Mouse (Mus musculus): Measurements from ENCODE around the gene Zfp777.

Gene Zfp777

DNA sequence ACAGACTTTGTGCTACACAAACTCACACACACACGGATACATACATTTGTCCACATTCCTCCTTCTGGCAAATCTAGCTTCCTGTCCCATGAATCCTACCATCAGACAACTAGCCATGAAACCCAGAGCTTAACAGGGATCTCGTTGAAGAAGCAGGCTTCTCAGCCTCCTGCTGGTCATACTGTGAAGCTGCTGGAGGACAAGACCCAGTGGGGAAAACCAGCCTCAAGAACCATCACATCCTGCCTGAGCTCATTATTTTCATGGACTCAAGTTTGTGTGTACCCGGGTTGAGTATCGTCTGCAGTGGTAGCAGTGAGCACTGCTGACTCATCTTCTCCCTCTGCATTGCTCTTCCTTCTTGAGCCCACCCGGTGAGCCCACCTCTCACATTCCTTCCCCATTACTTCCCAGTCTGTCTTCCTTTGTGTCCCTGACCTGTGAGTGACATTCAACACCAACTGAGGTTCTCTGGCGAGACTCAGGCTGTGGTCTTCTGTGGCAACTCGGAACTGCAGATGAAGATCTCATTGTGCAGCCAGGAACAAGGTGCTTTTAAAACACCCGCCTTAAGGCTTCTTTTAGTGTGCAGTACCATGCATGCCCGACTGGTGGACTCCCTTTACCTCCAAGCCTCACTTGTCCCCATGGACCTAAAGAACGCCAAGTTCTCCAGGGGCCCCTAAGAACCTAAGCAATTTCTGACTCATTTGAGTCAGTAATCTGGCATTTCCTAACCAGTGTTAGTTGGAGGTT lies 22.6 kb downstream of the Zfp777 start:
- no peak for DNase-seq

DNA sequence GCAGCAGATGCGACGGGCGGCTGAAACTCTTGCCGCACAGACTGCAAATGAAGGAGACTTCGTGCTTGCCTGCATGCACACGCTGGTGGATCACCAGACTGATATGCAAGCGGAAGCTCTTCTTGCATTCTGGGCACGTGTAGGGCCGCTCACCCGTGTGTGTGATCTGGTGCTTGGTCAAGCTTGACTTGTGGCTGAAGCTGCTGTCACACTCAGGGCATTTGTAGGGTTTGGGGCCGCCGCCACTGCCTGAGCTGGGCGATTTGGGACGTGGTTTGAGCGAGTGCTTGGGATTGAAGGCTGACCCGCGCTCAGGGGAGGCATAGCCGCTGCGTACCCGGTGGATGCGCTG lies 23.7 kb downstream of the Zfp777 start:
- DNase-seq: no peak

GRCm38 (mm10) chr6:48024330-48024993 lies 24.2 kb downstream of the Zfp777 start:
- no peak for DNase-seq

DNA sequence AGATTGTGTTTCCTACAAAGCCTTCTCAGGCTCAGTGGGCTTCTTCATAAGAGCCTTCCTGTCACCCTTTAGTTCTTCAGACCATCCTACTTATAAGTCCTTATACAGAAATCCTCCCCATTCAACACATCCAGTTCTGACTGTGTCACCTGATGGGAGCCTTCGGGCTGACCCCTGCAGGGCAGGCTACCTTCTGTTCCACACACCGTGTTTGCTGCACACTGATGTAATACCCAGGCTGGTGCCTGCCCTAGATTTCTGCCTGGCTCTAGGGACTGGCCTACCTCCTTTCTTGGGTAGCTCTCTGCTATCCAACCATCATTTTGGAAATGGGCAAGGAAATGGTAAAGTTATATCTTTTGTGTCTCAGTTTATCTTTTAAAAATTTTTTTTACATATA lies 26.0 kb downstream of the Zfp777 start:
- DNase-seq: no peak

DNA sequence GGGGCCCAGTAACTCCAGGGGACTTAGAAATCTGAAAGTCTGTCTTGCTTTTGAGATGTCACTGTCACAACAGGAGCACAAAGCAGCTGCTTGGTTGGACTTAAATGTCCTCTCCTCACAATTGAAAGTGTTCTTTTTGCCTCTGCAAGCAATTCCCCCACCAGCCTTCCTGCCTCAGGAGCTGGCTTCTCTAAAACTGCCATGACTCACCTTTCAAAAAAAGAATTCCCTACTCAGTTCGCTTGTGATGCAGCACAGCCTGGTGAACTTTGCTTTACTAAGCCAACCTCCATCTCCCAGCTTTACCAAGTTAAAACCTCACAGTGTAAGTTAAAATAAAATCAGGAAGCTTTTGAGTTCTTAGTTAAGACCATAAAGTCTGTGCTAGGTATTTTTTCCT lies 27.0 kb downstream of the Zfp777 start:
- no peak for DNase-seq

GRCm38 (mm10) chr6:48020006-48020405 lies 28.7 kb downstream of the Zfp777 start:
- no peak for DNase-seq

- DNase-seq: no peak
Observed at GRCm38 (mm10) chr6:48016841-48017240, 31.9 kb downstream of the Zfp777 start.

DNA sequence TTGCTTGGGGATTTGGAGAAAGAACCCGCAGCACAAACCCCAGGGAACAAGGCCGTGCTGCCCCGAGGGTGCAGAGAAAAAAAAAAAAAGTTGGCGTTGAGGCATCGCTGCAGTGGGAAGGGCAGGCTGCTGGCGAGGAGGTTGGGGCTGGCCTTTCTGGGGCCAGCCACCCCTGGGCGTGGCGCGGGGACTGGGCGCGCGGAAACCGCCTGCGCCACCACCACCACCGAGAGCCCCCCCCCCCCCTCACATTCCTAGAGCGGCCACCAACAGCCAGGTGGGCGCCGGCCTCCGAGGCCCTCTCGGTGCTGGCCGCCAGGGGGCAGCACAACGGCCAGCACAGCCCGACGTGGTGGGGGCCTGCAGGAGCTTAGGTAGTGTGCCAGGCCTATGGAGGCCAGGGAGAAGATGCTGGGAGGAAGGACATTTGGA lies 32.6 kb downstream of the Zfp777 start:
- peak; percentile 63 for DNase-seq

- DNase-seq: no peak
Observed at GRCm38 (mm10) chr6:48010727-48011126, 38.0 kb downstream of the Zfp777 start.

DNA sequence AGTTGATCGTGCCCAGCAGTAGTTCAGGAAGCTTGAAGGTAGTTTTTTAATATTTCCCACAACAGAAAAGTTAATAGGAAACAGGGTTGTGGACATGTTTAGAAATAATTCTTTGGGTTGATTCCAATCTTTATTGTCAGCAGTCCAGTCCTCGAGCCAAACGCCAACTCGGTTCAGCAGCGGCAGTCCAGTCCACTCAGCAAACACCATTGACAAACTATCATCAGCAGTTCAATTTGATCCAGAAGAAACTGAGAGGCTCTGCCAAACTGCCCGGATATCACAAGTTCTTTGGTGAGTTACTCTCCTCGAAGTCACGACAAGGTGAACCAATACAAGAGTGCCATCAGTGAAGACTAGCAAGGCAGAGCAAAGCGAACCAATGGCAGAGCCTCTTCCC lies 53.0 kb downstream of the Zfp777 start:
- no peak for DNase-seq

- DNase-seq: no peak
Observed at GRCm38 (mm10) chr6:47983936-47984335, 64.8 kb downstream of the Zfp777 start.

DNA sequence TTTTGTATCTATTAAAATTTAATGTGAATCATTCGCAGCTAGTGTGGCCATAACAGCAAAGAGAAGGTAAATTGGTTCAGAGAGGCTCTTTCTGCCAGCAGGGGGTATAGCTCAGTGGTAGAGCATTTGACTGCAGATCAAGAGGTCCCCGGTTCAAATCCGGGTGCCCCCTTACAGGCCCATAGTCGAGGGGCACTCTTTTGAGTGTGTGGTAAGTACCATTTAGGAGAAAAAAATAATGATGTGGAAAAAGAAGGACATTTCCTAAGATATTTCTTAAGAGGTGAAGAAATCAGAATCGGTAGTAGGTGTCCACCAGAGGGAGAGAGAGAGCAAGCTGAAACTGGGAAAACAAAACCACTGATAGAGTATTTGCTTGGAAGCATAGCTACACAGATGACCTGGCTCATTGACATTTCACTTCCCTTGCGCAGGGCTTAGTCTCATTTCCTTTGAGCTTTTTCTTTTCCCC lies 69.8 kb downstream of the Zfp777 start:
- peak; percentile 61 for DNase-seq

DNA sequence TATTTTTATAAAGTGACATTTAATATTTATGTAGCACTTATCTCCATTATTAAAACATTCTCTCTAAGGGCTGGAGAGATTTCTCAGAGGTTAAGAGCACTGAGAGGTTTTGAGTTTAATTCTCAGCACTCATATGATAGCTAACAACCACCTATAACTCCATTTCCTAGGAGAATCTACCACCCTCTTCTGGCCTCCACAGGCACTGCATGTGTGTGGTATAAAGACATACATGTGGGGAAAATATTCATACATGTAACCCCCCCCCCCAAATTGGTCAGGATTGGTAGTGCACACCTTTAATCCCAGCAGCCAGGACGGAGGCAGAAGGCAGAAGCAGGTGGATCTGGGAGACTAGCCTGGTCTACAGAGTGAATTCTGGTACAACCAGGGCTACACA lies 74.1 kb downstream of the Zfp777 start:
- no peak for DNase-seq

All from right cerebral cortex, postnatal 14 days (tissue).